Mouse (Mus musculus): Measurements from ENCODE around the gene Ccdc182. TPM values are rescaled to one million over a fixed set of nuclear protein-coding genes. Genes with fewer than 3 reads are reported as not detected.

Gene Ccdc182
- polyA plus RNA-seq, 1 experiment from 2014 or later = not detected

DNA sequence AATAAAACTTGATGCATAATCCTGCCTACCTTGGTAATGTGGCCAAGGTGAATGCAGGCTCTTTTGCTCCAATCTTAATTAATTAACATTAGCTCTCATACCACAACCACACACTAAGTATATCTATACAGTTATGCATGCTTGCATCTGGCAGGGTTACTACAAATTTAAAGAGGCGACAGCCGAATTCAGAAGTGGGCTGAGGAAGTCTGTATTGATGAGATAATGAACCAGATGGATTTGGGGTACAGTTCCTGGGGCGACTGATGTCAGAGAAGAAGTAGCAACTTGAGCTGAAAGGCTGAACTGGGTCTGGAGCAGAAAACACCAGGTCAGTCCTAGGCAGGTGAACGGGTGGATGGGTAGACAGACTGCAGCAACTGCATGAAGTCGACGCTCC is 11.9 kb downstream of the Ccdc182 start:
- 83% methylated on average over 6 of the region's 6 CpGs for WGBS
- no peak overlapping the region for H3K27ac ChIP-seq (ENCODE audit: low read length)
- no peaks in the 10 kb centered on the region for H3K36me3 ChIP-seq (ENCODE audit: control insufficient read depth, insufficient read depth, low read length)
- H3K9me3 ChIP-seq (ENCODE audit: control insufficient read depth, low read depth, low read length) = no peaks in the 10 kb centered on the region
- no peak overlapping the region for H3K4me2 ChIP-seq (replicated peaks; ENCODE audit: low read depth, low read length)
- no peaks in the 10 kb centered on the region for H3K27me3 ChIP-seq (ENCODE audit: control insufficient read depth, insufficient read depth, low read length)
- H3K4me3 ChIP-seq (ENCODE audit: low read depth, low read length) = no peak overlapping the region
- no peaks in the 10 kb centered on the region for H3K4me1 ChIP-seq (ENCODE audit: control insufficient read depth, insufficient read depth, low read length)
- no peak overlapping the region for H3K9ac ChIP-seq (replicated peaks; ENCODE audit: low read depth, low read length)
- no peak for ATAC-seq (ENCODE audit: insufficient number of reproducible peaks, insufficient read depth, low FRiP score, low read depth)

DNA sequence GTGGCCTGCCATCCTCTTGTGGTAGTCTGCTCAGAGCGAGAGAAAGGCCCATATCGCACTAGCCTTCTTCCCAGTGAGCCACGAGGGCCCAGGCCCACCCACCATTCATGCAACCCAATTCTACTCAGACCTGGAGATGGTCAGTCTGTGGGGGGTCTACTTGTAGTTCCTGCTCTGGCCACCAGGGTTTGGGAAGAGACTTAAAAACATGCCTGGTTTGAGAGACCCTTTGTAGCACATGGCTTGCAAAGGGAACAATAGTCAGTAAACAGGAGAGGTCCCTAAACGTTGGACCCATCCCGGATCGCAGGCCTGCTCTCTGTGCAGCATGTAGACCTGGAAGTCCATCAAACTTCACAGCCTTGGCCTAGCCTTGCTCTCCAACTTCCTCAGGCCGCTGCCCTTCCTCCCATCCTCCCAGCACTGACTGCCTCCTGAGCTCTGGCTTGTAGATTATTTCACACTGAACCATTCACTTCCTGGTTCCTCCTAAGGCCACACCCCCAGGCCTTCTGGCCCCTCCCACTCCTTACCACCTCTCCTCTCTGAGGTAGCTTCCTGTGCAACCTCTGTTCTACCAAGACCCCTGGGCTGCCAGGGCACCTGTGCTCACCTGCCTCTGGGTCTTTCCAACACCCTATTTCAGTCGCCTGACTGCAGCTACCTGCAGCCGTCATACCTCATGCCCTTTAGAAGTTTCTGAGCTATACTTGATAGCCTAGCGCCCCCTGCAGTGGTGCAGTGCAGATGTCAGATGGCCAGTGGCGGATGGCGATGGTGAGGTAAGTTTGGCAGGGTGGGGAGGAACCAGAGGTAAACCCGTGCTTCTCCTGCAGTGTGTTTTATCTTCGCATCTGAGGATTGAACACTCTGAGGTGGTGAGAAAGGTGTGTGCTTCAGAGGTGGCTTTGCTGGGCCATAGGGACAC is 14.0 kb downstream of the Ccdc182 start:
- no peak overlapping the region for H3K4me2 ChIP-seq (replicated peaks; ENCODE audit: low read depth, low read length)
- H3K9me3 ChIP-seq (ENCODE audit: control insufficient read depth, low read depth, low read length) = no peaks in the 10 kb centered on the region
- no peaks in the 10 kb centered on the region for H3K27me3 ChIP-seq (ENCODE audit: control insufficient read depth, insufficient read depth, low read length)
- H3K4me1 ChIP-seq (ENCODE audit: control insufficient read depth, insufficient read depth, low read length) = no peaks in the 10 kb centered on the region
- no peak for ATAC-seq (ENCODE audit: insufficient number of reproducible peaks, insufficient read depth, low FRiP score, low read depth)
- H3K36me3 ChIP-seq (ENCODE audit: control insufficient read depth, insufficient read depth, low read length) = no peaks in the 10 kb centered on the region
- H3K9ac ChIP-seq (replicated peaks; ENCODE audit: low read depth, low read length) = no peak overlapping the region
- no peak overlapping the region for H3K4me3 ChIP-seq (ENCODE audit: low read depth, low read length)
- H3K27ac ChIP-seq (ENCODE audit: low read length) = no peak overlapping the region
- WGBS = 81% methylated on average over 14 of the region's 14 CpGs

DNA sequence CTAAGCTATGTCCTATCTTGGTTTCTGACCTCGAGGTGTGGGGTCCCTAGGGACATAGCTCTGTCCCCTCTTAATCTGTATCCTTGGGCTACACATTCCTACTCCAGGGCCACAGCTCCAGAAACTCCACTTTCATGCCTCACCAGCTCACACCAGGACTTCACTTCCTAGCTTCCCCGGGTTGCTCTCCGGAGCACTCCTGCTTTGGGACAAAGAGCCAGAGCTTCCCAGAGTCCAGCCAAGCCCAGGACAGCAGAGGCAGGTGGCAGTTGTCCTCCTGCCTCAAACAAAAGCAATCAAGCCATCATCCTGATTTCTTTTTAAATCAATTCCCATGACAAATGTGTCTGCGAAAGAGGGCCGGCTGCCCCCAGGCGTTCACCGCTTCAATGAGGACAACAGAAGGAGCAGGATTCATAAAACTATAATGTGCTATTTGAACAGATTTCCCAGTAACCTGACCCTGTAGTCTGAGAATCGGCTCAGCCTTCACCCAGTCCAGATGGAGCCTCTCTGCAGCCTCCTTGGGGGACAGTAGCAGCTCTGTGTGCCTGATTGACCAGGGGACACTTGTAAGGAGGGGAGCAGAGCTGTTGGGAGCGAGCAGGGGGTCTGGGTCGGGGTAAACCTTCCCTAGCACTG is 15.3 kb downstream of the Ccdc182 start:
- ATAC-seq (ENCODE audit: insufficient number of reproducible peaks, insufficient read depth, low FRiP score, low read depth) = no peak
- H3K4me1 ChIP-seq (ENCODE audit: control insufficient read depth, insufficient read depth, low read length) = no peaks in the 10 kb centered on the region; the same call in 1 of the 2 replicates
- H3K27ac ChIP-seq (ENCODE audit: low read length) = no peak overlapping the region

DNA sequence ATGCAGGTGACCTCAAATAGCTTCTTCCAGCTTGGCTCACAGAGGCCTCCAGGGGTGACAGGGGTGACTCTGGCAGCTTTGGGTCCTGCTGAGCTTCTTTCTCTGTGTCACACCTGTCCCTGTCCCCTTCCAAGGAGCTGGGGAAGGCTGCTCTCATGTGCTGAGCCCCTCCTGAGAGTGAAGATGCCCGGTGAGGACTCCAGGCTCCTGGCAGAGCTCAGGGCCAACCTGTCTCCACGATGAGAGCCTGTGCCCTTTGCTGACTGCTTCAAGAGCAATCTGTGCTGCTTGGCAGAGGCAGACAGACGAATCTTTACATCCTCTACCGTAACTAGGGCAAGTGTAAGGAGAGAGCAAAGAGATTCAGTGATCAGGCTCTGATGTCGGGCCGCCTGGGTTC is 16.9 kb downstream of the Ccdc182 start:
- no peak overlapping the region for H3K4me3 ChIP-seq (ENCODE audit: low read depth, low read length)
- H3K4me2 ChIP-seq (replicated peaks; ENCODE audit: low read depth, low read length) = no peak overlapping the region
- H3K36me3 ChIP-seq (ENCODE audit: control insufficient read depth, insufficient read depth, low read length) = no peaks in the 10 kb centered on the region
- H3K27me3 ChIP-seq (ENCODE audit: control insufficient read depth, insufficient read depth, low read length) = no peaks in the 10 kb centered on the region
- no peak overlapping the region for H3K9ac ChIP-seq (replicated peaks; ENCODE audit: low read depth, low read length)
- WGBS = 79% methylated on average over 6 of the region's 6 CpGs
- H3K27ac ChIP-seq (ENCODE audit: low read length) = no peak overlapping the region
- H3K4me1 ChIP-seq (ENCODE audit: control insufficient read depth, insufficient read depth, low read length) = no peaks in the 10 kb centered on the region; the same call in 1 of the 2 replicates
- H3K9me3 ChIP-seq (ENCODE audit: control insufficient read depth, low read depth, low read length) = no peaks in the 10 kb centered on the region
- ATAC-seq (ENCODE audit: insufficient number of reproducible peaks, insufficient read depth, low FRiP score, low read depth) = no peak

More for the DNA sequence above, 15.3 kb downstream of the Ccdc182 start:
- Histone ChIP-seq H3K9me3 (ENCODE audit: control insufficient read depth, low read depth, low read length) (no peaks in the 10 kb centered on the region), H3K27me3 (ENCODE audit: control insufficient read depth, insufficient read depth, low read length) (no peaks in the 10 kb centered on the region), H3K36me3 (ENCODE audit: control insufficient read depth, insufficient read depth, low read length) (no peaks in the 10 kb centered on the region), H3K4me2 (replicated peaks; ENCODE audit: low read depth, low read length) (no peak overlapping the region), H3K9ac (replicated peaks; ENCODE audit: low read depth, low read length) (no peak overlapping the region), H3K4me3 (ENCODE audit: low read depth, low read length) (no peak overlapping the region)
- 57% methylated on average over 10 of the region's 10 CpGs for WGBS

DNA sequence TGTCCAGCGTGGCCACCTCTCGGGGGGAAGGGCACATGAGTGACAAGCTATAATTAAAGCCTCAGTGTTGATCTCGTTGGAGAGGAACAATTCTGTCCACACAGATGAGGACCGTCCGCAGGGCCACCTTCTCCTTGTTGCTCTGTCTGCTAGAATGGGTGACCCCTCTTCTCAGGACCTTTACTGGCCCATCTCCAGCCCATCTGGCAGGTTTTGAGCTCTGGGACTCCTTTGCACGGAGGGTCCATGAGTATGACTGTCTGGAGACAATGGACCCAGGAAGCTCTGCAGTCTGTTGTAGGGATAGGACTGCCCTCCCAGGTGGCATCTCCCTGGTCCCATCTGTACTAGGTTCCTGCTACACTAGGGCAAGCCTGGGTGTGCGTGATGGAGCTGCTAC is 17.7 kb downstream of the Ccdc182 start:
- no peak for ATAC-seq (ENCODE audit: insufficient number of reproducible peaks, insufficient read depth, low FRiP score, low read depth)
- Histone ChIP-seq H3K9ac (replicated peaks; ENCODE audit: low read depth, low read length) (no peak overlapping the region), H3K4me1 (ENCODE audit: control insufficient read depth, insufficient read depth, low read length) (no peaks in the 10 kb centered on the region; the same call in 1 of the 2 replicates), H3K27ac (ENCODE audit: low read length) (no peak overlapping the region), H3K4me3 (ENCODE audit: low read depth, low read length) (no peak overlapping the region), H3K4me2 (replicated peaks; ENCODE audit: low read depth, low read length) (no peak overlapping the region), H3K9me3 (ENCODE audit: control insufficient read depth, low read depth, low read length) (no peaks in the 10 kb centered on the region), H3K27me3 (ENCODE audit: control insufficient read depth, insufficient read depth, low read length) (no peaks in the 10 kb centered on the region), H3K36me3 (ENCODE audit: control insufficient read depth, insufficient read depth, low read length) (no peaks in the 10 kb centered on the region)
- 67% methylated on average over 7 of the region's 7 CpGs for WGBS

DNA sequence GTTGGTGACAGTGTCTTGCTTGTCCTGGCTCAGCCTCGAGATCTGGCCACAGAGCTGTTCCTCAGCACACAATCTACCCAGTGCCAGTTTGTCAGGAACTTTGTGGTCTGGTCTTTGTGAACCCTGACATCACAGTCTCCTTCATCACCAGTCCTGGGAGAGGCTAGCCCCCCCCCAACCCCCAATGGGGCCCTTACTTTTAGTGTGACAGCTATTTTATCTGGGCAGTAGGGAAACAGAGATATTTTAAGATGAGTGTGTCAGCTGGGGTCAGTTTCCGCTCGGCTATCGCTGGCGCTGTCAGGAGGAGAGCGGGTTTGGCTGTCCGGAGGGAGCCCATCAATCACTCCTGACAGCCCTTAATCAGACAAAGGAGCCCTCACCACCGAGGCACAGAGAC is 19.7 kb downstream of the Ccdc182 start:
- ATAC-seq (ENCODE audit: insufficient number of reproducible peaks, insufficient read depth, low FRiP score, low read depth) = no peak

DNA sequence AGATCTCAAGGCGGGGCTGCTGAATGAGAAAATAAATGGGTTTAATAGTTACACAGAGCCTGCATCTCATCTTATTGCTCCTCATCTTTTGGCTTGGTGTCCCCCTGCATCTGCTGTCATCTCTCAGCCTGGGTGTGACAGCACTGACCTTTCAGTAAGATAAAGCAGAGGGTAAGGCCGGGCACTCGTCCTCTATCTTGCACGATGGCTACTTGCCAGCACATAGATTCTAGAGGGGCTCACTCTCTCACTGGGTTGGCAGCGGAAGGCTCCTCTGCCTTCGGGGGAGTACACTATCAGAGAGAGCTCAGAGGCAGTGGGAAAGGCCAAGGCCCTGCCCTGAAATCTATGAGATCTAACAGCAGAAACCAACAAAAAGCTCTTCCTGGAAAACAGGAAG is 20.6 kb downstream of the Ccdc182 start:
- Histone ChIP-seq H3K9me3 (ENCODE audit: control insufficient read depth, low read depth, low read length) (no peaks in the 10 kb centered on the region), H3K27me3 (ENCODE audit: control insufficient read depth, insufficient read depth, low read length) (no peaks in the 10 kb centered on the region), H3K4me2 (replicated peaks; ENCODE audit: low read depth, low read length) (no peak overlapping the region), H3K27ac (ENCODE audit: low read length) (no peak overlapping the region), H3K4me1 (ENCODE audit: control insufficient read depth, insufficient read depth, low read length) (no peaks in the 10 kb centered on the region; the same call in 1 of the 2 replicates), H3K9ac (replicated peaks; ENCODE audit: low read depth, low read length) (no peak overlapping the region), H3K4me3 (ENCODE audit: low read depth, low read length) (no peak overlapping the region), H3K36me3 (ENCODE audit: control insufficient read depth, insufficient read depth, low read length) (no peaks in the 10 kb centered on the region)
- ATAC-seq (ENCODE audit: insufficient number of reproducible peaks, insufficient read depth, low FRiP score, low read depth) = no peak
- WGBS = 43% methylated on average over 6 of the region's 6 CpGs

More for the DNA sequence above, 19.7 kb downstream of the Ccdc182 start:
- H3K27me3 ChIP-seq (ENCODE audit: control insufficient read depth, insufficient read depth, low read length) = no peaks in the 10 kb centered on the region
- 11% methylated on average over 8 of the region's 8 CpGs for WGBS
- H3K36me3 ChIP-seq (ENCODE audit: control insufficient read depth, insufficient read depth, low read length) = no peaks in the 10 kb centered on the region
- no peak overlapping the region for H3K27ac ChIP-seq (ENCODE audit: low read length)
- no peaks in the 10 kb centered on the region; the same call in 1 of the 2 replicates for H3K4me1 ChIP-seq (ENCODE audit: control insufficient read depth, insufficient read depth, low read length)
- H3K9me3 ChIP-seq (ENCODE audit: control insufficient read depth, low read depth, low read length) = no peaks in the 10 kb centered on the region
- no peak overlapping the region for H3K4me2 ChIP-seq (replicated peaks; ENCODE audit: low read depth, low read length)
- H3K4me3 ChIP-seq (ENCODE audit: low read depth, low read length) = no peak overlapping the region
- H3K9ac ChIP-seq (replicated peaks; ENCODE audit: low read depth, low read length) = no peak overlapping the region

DNA sequence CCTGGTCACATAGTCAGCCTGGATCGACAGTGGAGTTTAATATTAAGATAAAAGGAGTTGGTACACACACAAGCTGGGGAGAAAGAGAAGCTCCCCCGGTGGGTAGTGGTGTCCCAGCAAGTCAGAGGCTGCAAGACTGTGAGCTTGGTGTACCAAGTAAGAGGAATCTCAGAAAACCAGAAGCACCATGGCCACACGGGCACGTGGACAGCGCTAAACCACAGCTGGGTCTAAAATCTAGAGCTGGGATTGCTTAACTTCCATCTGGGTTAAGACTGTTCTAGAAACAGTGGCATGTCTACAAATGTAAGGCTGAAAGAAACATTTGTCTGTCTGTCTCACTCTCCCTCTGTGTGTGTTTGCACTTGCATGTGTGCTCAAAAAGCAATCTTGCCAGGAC is 21.5 kb downstream of the Ccdc182 start:
- no peak for ATAC-seq (ENCODE audit: insufficient number of reproducible peaks, insufficient read depth, low FRiP score, low read depth)
- Histone ChIP-seq H3K4me2 (replicated peaks; ENCODE audit: low read depth, low read length) (no peak overlapping the region), H3K4me1 (ENCODE audit: control insufficient read depth, insufficient read depth, low read length) (no peaks in the 10 kb centered on the region; the same call in 1 of the 2 replicates), H3K9ac (replicated peaks; ENCODE audit: low read depth, low read length) (no peak overlapping the region), H3K4me3 (ENCODE audit: low read depth, low read length) (no peak overlapping the region), H3K27me3 (ENCODE audit: control insufficient read depth, insufficient read depth, low read length) (no peaks in the 10 kb centered on the region), H3K9me3 (ENCODE audit: control insufficient read depth, low read depth, low read length) (no peaks in the 10 kb centered on the region), H3K36me3 (ENCODE audit: control insufficient read depth, insufficient read depth, low read length) (no peaks in the 10 kb centered on the region), H3K27ac (ENCODE audit: low read length) (no peak overlapping the region)
- 75% methylated on average over 5 of the region's 5 CpGs for WGBS
